Mouse (Mus musculus): ENCODE data around the gene Pidd1.
A peak's percentile ranks its signal among the peaks of the same experiment; 100 is the strongest.

Gene Pidd1

GRCm38 (mm10) chr7:141443828-141444237, at the start of gene Pidd1:
TSS of gene Pidd1 (minus strand) at chr7:141444025.
- DNase-seq = peak; percentile 73 to 82

GRCm38 (mm10) chr7:141492738-141493137, 48.9 kb upstream of the Pidd1 start:
- DNase-seq = no peak

DNA sequence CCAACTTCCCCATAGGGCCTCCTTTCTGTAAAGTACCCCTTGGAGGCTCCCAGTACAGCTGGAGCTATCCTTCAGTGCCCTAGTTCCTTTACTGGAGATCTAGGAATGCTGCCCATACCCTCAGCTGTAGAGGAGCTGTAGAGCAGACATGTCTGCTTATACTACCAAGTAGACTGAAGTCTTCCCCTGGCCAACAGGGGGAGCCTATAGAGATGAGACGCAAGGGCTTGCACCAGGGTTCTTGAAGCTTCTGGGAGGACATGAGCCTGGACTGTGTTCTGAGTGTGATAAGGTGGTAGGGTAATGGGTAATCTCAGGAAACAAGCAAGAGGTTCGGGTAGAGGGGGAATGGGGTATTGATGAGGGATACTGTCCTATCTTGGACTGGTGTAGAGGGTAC, 47.3 kb upstream of the Pidd1 start:
- DNase-seq = peak in 1 of 2 experiments; percentile 10

DNA sequence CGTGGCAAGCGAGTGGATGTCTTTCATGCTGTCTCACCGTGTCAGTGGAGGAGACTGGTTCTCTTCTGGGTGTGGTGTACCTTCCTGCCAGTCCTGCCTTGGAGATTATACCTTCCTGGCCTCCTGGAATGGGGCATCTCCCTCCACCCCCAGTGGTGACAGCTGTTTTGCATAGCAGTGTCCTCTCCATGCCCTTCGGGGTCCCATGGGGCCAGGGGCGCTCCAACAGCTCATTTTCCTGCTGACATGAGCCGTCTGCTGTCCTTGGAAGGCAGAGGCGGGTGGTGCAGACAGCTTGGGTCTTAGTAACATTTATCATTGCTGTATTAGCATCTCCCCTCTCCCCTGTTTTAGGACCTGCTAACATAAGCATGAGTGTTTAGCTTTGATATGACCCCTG, 43.3 kb upstream of the Pidd1 start:
- no peak for DNase-seq

DNA sequence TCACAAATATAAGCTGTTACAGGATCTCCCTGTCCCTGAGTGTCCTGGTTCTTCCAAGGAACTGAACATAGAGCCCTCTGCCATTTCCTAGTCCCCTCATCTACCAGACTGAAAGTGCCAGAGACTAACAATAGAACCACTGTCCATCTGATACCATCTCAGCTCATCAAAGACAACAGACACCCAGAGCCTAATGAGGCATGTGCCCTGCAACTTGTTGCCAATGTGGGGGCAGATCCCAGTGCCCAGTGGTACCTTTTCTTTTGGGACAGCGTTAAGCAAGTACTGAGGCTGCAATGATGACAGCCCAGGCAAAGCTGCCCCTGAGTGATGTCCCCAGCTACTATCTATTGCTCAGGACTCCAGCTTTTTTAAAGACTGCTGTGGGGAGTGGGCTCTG, 42.4 kb upstream of the Pidd1 start:
- DNase-seq = no peak

DNA sequence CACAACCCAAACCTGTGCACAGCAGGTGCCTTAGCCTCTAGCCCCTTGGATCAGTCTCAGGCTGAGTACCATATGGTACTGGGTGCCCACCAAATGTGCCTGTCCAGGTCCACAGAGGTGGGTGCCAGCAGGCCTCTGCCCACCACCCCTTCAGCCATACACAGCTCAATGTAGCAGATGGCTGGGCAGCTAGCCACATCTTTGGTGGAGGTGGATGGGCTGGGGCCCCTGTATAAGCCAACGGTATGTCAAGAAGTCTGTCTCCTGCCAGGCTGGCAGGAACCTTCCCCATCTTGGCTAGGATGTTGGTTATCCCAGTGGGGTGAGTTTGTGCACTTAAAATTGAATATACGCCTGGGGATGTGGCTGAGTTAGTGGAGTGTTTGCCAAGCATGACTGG, 41.8 kb upstream of the Pidd1 start:
- no peak for DNase-seq

DNA sequence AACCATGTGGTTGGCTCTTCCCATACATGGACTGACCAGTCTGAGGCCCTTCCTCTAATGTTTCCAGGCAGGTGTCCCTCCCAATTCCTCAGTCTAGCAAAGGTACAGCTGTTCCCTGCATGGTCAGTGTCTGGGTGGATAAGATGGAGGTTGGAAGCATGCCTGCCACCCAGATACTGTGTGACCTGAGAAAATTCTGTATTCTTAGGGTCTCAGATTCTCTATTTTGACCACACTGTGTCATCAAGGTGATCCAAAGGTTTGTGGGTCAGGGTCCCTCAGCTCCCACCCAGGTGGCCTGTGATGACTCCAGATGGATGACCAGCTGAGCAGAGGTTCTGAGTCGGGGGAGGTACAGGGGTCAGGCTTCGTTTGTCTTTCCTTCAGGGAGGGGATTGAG, 41.4 kb upstream of the Pidd1 start:
- DNase-seq = no peak

DNA sequence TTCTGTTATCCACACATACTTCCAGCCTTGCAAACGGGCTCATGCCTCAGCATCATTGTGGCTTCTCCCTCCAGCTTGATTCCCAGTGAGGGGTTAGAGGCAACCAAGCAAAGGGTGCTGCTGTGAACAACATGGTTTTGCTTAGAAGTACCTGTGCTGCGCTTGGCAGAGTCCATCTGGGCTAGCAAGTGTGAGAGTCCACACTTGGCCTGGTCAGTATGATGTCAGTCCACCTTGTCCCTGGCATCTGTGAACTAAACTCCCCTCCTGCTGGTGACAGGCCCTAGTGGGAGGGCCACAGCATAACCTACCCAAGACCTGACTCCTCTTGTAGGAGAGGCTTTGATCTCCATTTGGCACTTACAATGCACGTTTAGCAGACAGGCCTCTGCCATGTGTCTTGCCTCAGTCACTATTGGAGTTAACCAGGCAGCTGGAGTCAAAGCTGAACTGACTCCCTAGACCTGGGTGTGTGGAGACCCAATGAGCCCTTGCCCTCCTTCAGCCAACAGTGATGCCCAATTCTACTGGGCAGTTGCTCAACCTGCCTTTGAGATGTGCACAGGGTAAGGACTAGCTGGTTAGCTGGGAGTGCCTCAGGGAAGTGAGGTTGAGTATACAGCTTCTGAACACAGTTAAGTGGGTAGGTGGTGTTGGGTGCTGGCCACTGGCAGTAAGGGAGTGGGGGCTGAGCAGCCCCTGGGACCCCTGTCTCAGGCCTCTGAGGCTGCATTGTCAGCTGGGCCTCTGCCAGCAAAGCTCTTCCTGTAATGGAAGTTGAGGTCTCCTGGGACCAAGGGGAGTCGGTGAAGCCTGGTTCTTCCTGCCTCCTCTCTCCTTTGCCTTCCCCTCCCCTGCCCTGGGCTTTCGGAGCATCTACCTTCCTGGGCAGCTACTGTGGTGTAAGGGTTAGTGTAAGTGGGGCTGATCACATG, 40.6 kb upstream of the Pidd1 start:
- DNase-seq = no peak

DNA sequence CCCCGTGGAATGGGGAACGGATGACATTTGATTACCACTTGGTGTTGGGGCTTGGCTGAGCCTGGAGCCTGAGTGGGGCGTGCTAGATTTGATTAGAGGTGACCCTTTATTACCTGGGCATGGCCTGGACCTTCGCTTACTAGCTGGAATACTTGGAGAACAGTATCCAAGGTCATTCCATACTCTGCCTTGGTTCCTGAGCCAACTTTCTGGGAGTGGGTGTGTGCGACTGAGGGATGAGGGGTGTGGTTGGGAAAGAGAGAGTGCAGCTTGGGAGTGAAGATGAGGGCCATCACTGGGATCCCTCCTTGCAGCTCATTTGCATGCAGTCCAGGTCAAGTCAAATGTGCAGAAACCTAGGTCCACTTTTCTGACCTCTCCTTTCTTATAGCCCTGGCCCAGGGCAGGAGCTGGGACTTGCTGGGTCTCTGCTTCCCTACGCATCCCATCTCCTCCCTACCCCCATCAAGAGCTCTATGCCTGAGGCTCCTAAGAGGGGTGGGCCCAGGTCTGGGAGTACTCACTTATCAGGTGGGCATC, 39.4 kb upstream of the Pidd1 start:
- no peak for DNase-seq

- DNase-seq = no peak
Measured at GRCm38 (mm10) chr7:141482531-141483024, 38.8 kb upstream of the Pidd1 start.

DNA sequence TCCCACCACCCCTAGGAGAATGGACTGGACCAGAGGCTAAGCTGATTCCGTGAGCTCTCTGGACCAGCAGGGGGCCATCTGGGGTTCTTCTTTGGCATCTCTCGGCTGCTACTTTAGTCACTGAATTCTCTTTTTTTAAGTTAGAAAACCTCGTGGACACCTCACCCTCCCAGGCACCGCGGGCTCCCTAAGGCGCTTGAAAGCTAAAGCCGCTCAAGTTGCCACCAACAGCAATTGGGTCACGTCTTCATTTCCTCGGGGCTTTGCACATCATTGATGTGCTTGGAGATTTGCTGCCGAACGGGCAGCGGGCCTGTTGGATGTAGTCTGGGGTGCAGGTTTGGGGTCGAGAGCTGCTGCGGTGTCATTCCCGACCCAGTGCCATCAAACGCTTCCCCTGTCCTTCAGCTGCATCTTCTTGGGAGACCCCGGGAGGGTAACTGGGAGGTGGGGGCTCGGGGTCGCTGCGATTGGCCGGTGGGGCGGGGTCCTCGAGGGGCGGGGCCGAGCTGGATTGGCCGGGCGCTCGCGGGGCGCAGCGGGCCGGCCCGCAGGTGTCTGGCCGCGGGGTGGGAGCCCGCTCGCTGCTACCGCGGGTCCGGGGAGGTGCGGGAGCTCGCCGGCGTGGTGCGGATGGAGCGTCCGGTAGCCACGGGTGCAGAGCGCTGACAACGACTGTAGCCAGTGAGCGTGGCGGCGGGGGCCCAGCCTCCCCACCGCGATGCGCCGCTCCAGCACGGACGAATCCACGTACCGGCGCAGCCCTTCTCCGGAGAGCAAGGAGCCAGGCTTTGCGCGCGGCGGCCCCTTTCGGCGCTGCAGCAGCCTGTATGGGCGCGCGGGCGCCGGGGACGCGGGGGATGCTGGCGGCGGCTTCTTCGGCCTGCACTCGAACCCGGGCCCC, 37.9 kb upstream of the Pidd1 start:
- DNase-seq = peak; percentile 52 to 54

DNA sequence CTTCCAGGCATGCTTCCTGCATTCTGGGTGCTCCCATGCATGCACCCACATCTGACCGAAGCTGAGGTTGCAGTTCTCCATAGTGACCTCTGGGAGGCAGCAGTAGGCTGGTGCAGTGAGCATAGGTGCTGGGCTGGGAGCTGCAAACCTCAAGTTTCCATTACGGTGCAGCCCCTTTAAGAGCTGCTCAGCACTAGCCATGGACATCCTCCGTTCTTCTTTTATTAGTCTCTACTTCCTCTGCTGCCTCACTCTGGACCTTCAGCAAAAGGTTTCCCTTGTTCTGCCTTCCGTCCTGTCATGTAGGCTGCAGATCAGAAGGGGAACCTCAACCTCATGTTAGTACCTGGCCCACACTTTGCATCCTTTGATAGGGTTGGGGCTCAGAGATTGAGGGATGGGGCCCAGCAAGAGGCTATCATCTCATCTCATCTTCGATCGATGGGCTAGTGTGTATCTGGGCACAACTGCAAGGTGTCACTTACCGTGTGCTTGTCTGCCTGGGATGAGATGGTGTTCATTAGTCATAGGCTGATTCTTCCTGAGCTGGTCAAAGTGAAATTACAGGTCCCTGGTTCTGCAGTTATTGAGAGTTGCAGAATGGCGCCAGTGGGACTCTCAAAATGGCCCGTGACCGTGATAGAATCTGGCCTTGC, 37.1 kb upstream of the Pidd1 start:
- peak; percentile 69 to 73 for DNase-seq

DNA sequence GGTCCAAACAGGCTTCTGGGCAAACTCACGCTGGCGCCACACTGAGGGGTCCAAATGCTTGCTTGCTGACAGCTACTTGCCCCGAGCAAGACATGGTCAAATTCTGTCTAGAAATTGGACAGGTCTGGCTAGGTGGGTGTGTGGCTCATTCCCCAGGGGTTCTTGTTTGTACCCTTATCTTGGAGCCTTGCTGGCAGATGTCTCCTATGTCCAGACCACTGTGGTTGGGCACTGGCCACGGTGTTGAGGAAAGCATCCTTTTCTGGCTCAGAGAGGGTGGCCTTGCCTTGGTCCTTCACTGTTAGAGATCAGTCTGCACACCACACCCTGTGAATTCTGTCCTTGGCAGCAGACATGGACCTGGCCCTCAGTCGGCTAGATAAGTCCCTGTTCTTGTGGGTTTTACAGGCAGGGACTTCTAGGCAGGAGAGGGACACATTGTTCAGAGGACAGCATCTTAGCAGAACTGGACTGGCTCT, 34.5 kb upstream of the Pidd1 start:
- peak in 1 of 2 experiments; percentile 4 for DNase-seq

GRCm38 (mm10) chr7:141477578-141478269, 33.9 kb upstream of the Pidd1 start:
- DNase-seq = peak in 1 of 2 experiments; percentile 17

DNA sequence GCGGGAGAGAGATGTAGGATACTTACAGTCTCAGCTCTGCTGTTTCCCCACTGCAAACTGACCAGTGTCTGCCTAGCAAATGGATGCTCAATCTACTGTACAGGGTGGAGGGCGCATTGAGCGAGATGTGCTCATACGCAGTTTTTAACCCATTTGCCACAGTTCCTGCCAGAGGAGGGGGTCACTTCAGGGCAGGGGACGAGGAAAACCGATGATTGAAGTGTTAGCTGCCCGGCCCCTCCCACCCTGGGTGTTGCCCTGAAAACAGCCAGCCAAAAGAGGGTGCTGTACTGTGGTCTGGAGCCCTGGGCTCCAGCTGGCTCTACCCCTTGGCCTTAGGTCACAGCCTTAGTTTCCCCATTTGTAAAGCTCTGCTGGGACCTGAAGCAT, 33.2 kb upstream of the Pidd1 start:
- DNase-seq = peak; percentile 56 to 63

DNA sequence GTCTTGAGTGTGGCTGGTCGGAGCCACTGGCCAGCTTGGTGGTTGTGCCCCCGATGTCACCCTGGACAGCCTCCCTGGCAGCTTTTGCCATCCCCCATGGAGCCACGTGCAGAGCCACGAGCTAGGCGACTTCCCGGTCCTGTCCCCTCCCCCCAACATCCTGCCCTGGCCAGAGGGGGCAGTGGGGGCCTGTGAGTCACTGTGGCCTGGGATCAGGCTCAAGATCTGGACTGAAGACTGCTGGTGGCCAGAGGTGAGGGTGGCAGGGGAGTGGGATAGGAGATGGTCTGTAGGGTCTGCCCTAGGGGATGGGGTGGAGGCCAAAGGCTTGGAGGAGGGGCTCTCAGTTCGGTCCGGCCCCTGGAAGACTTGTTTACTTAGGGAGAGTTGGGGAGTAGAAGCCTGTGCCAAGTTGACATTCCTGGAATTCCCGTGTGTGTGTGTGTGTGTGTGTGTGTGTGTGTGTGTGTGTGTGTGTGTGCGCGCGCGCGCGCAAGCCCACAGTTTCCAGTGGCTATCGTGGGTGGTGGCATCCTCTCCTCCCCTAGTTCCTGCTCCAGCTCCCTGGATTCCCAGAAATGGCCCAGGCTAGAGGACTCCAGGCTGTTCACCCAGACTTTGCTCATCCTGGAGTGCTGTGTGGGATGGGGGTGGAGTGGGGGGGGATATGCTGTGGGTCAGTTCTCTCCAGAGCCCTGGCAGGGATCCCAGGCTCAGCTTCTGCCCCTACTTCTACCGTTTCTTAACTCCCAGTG, 32.6 kb upstream of the Pidd1 start:
- DNase-seq = peak; percentile 90 to 94

GRCm38 (mm10) chr7:141475805-141476158, 32.0 kb upstream of the Pidd1 start:
- DNase-seq = peak; percentile 19 to 28

GRCm38 (mm10) chr7:141475011-141475804, 31.4 kb upstream of the Pidd1 start, which contains the start of the genes Polr2l and Tspan4:
TSS of gene Polr2l (minus strand) at chr7:141475132.
TSS of gene Tspan4 (plus strand) at chr7:141475240.
- peak; percentile 82 to 84 for DNase-seq

GRCm38 (mm10) chr7:141474160-141474559, 30.3 kb upstream of the Pidd1 start:
- DNase-seq = no peak

DNA sequence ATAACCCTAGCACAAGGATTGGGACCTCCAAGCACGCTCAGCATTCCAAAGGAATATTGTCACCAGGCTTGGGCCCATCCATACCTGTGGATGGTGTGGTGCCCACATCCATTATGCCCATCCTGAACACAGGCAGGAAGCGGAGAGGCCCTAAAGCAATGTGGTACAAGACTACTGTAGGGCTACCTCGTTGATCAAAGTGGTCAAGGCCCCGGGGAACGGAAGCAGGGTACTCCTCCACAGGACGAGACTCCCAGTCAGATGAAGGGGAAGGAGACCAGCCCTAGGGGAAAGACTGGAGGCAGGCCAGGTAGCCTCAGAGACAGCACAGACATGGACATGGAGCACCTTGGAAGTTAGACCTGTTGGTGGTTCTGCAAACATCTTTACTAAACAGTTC, 28.9 kb upstream of the Pidd1 start:
- no peak for DNase-seq
